Mouse (Mus musculus) megakaryocyte progenitor cell, adult 5-6 weeks (primary cell): ENCODE results near the gene Itga1. TPM values are rescaled to one million over a fixed set of nuclear protein-coding genes. Genes with fewer than 3 reads are reported as not detected.

Experiments
- ATAC-seq: replicated peaks from 2 replicates; pipeline ENCODE4 v1.8.0; 2016; ENCODE audit warnings: mild to moderate bottlenecking, moderate TSS enrichment, inconsistent platforms; ENCODE audit not compliant: poor library complexity
- total RNA-seq, 2 experiments: library from RNA; stranded (forward) in 1 of 2; stranded (reverse) in 1 of 2; fragments of 157-497, 149-512 nt in 1 of 2; fragments of 200-1000 nt in 1 of 2; gene quantifications; 2 replicates each; pipeline versions ENCODE4 v1.2.3 to v1.2.4; 2015 to 2017

Gene Itga1
- total RNA-seq, 2 experiments from 2014 or later = 8.8 to 12.3 TPM

DNA sequence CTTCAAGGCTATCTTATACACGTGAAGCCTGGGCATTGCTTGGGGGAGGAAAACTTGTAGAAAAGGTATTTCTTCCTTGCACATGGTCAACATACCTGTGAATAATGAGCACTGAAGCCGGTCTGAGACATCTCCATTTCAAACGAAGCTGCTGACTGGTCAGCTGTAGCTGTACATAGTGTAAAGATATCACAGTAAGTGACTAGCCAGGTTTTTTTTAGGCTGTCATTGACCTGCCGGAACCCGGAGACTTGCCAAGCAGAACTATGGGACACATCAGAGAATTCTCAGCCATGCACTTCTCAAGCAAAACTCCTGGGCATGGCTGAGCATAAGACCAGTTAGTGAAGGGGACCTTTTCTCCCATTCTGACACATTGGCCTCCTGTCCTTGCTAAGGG, 99.6 kb downstream of the Itga1 start:
- ATAC-seq = no peak

DNA sequence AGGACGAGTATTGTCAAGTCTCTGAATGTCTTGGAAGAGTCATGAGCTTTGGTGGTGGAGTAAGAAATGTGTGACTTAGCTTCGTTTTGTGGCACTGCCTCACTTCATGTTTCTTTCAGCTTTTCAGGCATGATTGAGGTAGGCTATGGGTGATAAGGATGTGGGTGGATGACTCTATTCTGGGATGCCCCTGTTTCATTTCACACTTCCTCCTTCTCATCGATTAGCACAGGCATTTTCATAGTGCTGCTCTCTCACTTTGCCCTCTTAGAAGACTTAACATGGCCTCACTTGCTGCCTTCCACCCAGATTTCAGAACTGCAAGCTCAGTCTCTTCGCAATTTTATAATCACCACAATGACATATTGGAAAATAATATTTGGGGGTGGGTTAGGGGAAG, 102.2 kb downstream of the Itga1 start:
- peak; percentile 57 for ATAC-seq

GRCm38 (mm10) chr13:114998100-114998499, 103.7 kb downstream of the Itga1 start:
- ATAC-seq = no peak

DNA sequence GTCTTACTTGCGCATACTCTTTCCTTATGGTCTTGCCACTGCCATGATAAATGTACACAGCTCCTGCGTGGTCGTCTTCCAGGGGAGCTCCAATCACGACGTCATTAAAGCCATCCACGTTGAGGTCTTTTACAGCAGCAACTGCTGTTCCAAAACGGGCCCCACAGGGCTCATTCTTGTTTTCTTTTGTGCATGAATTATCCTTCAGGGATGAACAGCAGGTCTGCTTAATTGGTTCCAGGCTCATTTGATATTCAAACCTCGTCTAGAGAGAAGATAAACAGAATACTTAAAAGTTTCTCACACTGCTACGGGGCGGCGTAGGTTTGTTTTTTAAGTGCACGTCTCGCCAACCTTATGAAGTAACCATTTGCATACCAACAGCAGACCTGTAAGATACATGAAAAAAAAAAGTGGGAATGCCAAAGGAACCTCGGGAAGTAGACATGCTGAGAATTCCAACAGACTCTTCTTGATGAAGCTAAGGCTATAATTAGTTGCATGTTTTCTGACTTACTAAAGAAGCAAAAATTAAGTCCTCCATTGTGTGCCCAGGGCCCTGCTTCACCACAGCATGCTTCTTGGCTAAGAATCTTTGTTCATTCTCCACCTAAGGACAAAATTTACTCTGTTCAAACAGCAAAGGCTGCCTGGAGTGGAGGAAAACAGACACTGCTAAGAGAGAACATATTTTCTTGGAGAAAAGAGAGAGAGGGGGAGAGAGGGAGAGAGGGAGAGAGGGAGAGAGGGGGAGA, 109.3 kb downstream of the Itga1 start:
- no peak for ATAC-seq

- no peak for ATAC-seq
Observed at GRCm38 (mm10) chr13:114987668-114988067, 114.1 kb downstream of the Itga1 start.

GRCm38 (mm10) chr13:114987161-114987560, 114.6 kb downstream of the Itga1 start:
- ATAC-seq = peak; percentile 76

- peak; percentile 60 for ATAC-seq
Observed at GRCm38 (mm10) chr13:114984658-114985057, 117.1 kb downstream of the Itga1 start.

DNA sequence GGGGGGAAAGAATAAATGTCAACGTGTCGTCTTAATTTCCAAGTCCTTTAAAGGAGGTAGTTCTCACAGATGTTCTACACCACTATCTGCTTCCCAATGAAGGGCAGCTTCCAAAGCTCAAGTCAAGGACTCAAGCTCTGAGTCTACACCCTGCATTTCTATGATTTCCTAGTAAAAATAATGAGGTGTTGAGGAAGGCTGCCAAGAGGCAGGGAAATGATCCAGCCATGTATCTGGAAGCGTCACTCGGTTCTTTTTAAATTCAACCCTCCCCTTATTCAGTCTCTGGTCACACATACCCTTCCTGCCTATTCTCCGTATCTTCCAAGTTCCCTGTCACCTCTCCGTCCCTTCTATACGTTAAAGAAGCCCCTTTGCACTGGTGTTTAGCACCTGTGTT, 118.6 kb downstream of the Itga1 start:
- no peak for ATAC-seq

DNA sequence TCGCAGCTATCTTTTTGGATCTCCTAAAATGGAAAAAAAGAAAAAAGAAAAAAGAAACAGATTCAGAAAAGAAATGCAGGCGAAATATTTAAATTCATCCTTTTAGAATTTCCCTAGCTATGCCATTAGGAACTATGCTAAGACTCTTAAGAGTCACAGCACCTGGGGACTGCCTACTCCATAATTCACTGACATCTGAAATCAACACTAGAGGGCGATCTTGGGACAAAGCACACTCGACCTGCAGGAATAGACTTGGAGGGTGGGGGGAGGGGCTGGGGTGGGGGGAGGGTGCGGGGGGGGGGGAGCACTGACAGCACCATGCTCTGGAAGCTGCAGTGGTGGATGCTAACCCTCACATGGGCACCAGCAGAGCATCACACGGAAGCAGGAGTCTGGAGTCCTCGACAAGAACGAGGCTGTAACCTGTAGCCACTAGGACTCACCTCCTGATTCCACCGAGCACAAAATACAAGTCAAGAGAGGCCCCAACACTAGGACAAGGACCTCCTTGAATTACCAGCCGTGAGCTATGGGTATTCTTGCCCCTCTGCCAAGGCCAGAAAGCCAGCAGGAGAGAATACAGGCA, 120.8 kb downstream of the Itga1 start:
- peak; percentile 77 for ATAC-seq

GRCm38 (mm10) chr13:114974484-114975042, 127.2 kb downstream of the Itga1 start:
- ATAC-seq = no peak

DNA sequence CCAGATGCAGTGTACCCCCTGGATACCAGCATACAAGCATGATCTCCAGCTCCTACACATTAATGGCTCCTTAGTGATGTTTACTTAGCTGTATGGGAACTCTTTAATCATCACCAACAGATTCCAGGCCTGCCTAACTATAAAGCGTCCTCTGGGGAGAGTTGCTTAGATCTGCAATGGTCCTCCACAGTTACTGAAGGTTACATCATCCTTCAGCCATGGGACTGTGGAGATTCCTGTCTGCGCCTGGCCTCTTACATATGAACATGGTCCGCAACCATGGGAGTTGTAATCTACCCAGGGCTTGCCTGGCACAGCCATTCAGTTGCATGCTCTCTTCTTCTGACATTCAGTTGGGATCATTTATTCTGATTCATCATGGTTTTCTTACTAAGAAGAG, 129.9 kb downstream of the Itga1 start:
- ATAC-seq = no peak

DNA sequence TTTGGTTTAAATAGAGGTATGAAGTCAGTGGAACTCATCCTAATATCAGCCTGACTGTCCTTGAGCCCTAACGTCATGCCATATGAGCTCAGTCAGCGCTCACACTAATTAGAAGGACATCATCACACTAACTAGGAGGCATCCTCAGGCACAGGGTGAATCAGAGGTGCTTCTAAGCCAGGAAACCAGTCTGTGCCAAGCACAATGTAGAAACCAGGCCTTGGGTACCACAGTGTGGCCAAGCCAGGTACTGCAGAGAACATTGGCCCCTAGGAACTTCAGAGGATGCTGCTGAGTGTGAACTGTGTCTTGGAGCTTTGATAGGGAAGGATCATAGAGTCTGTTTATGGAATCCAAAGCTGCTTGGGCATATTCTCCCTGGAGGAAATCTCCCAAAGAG, 137.5 kb downstream of the Itga1 start:
- ATAC-seq = peak; percentile 100

GRCm38 (mm10) chr13:114954516-114954915, 147.2 kb downstream of the Itga1 start:
- ATAC-seq = peak; percentile 48; the same call in 1 of the 2 replicates

- 0 out of 2 replicates have a peak, but pooled peaks have one; percentile 7 for ATAC-seq
Observed at GRCm38 (mm10) chr13:114933541-114933940, 168.2 kb downstream of the Itga1 start.

GRCm38 (mm10) chr13:114931775-114932294, 169.9 kb downstream of the Itga1 start, which contains the start of gene Itga2:
TSS of gene Itga2 (minus strand) at chr13:114932100.
- peak; percentile 82 for ATAC-seq

GRCm38 (mm10) chr13:114930996-114931649, 170.6 kb downstream of the Itga1 start:
- ATAC-seq = peak; percentile 23

DNA sequence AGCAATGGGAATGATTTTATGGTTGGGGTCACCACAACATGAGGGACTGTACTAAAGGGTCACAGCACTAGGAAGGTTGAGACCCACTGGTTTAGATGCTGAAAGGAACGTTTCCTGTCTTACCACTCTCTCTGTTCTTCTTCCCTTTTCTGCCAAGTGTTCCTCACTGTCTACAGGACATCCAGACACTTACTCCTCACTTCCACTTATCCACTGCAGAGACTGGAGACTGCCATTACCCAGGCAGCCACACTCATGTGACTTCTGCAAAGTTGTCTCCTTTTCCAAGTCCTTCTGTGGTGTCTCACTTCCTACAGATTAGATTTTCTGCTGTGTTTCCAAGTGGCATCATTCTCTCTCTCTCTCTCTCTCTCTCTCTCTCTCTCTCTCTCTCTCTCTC, 177.0 kb downstream of the Itga1 start:
- peak; percentile 96 for ATAC-seq

DNA sequence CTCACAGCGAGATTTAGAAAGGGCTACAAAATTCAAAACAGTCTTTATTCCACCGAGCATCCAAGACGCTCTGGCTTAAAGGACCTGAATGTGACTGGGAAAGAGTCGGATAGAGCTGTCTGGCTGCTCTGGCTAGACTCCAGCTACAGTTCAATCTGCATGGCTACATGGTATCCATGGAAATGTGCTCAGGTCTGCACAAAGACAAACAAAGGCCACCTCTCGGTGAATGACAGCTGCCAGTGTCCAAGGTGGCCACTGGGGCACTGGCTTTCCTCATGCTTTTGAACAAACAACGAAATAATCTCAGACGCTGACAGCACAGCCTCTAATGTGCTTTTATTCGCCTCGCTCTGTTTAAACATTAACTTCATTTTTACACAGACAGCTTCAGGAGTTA, 178.4 kb downstream of the Itga1 start:
- no peak for ATAC-seq

DNA sequence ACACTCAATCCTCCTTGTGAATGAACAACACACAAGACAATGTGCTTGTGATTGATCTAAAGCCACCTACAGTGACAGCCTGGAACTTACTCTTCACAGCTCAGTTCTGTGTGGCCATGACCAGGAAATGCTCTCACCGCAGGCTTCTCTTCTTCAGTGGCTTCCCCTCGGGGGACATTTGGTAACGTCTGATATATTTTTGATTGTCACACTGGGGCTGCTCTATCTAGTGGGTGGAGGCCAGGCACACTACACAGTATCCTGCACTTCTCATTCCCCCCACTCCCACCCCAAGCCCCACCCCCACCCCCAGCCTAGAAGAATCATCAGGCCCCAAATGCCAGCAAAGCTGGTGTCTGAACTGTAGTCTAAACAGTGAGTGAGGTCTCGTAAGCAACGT, 186.0 kb downstream of the Itga1 start:
- ATAC-seq = peak; percentile 88

DNA sequence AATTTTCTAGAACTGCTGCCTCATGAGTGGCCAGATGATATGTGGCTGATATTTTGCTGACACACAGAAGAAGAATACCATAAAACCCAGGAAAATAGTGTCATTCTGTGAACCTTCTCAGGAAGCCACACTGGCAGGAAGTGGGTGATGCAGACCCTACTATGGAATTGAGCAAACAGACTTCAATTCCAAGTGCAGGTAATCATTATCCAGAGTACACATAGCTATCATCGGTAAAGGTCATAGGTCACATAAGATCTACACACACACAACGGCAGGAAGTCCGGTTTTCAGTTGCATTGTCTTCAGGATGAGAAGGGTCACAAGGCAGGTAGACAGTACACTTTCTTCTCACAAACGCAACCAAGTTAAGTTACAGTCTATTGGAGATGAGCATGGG, 186.8 kb downstream of the Itga1 start:
- ATAC-seq = no peak

- ATAC-seq = peak; percentile 47
Observed at GRCm38 (mm10) chr13:114914559-114914958, 187.2 kb downstream of the Itga1 start.
